Mouse (Mus musculus) heart, postnatal 0 days (tissue): ENCODE measurements around the gene Msx3. TPM values are rescaled to one million over a fixed set of nuclear protein-coding genes. Genes with fewer than 3 reads are reported as not detected.

ENCODE experiments used
- ATAC-seq: fragments of 200-750 bp; cut with Nextera tagmentation; 2 replicates; pipeline ENCODE4 v1.8.0; 2017; ENCODE audit warnings: low read depth, moderate number of reproducible peaks, moderate library complexity; ENCODE audit not compliant: insufficient read depth
- DNase-seq: peaks from one replicate; pipeline ENCODE4 v3.0.0-alpha.2; 2016; ENCODE audit warnings: low spot score
- H3K27ac ChIP-seq: fragments of 300-500 bp; sonication (generic); 2 replicates; pipeline ENCODE4 v1.5.1; 2014; ENCODE audit warnings: low read depth, mild to moderate bottlenecking
- H3K27me3 ChIP-seq: fragments of 300-500 bp; sonication (generic); 2 replicates; pipeline ENCODE4 v1.6.1; 2014; ENCODE audit warnings: low read length, mixed read lengths; ENCODE audit not compliant: control insufficient read depth, insufficient read depth
- H3K36me3 ChIP-seq: fragments of 300-500 bp; sonication (generic); replicated peaks from 2 replicates; pipeline ENCODE4 v1.6.1; 2014; ENCODE audit warnings: low read length, mixed read lengths; ENCODE audit not compliant: control insufficient read depth, insufficient read depth
- H3K4me1 ChIP-seq: fragments of 300-500 bp; sonication (generic); 2 replicates; pipeline ENCODE4 v1.6.1; 2014; ENCODE audit warnings: antibody characterized with exemption; ENCODE audit not compliant: control insufficient read depth, insufficient read depth
- H3K4me2 ChIP-seq: fragments of 300-500 bp; sonication (generic); 2 replicates; pipeline ENCODE4 v1.6.1; 2014; ENCODE audit warnings: low read depth, mild to moderate bottlenecking, low read length, moderate library complexity
- H3K4me3 ChIP-seq: fragments of 300-500 bp; sonication (generic); 2 replicates; pipeline ENCODE4 v1.5.1; 2014; ENCODE audit warnings: low read depth, low read length
- H3K9ac ChIP-seq: fragments of 300-500 bp; sonication (generic); replicated peaks from 2 replicates; pipeline ENCODE4 v1.6.1; 2014; ENCODE audit warnings: low read depth, low read length, mixed read lengths
- H3K9me3 ChIP-seq: fragments of 300-500 bp; sonication (generic); replicated peaks from 2 replicates; pipeline ENCODE4 v1.6.1; 2016; ENCODE audit warnings: low read length; ENCODE audit not compliant: control insufficient read depth
- CTCF ChIP-seq: IDR thresholded peaks from 2 replicates; pipeline ENCODE4 v1.5.1; 2016; ENCODE audit warnings: antibody characterized with exemption, control low read depth, low read depth
- EP300 ChIP-seq: IDR thresholded peaks from 2 replicates; pipeline ENCODE4 v1.6.1; 2016; ENCODE audit warnings: antibody characterized with exemption, low read depth
- WGBS: fragments of 180-500 bp; shearing (Covaris S2); extraction: QIAGEN DNeasy Blood & Tissue Kit; methylation state at CpG from one replicate; pipeline ENCODE4 v1.1.7; 2014; 5-methylcytosine and 5-hydroxymethylcytosine counted together
- polyA plus RNA-seq: library from polyadenylated mRNA; unstranded; fragments of >200 nt; fragmentation: Nextera tagmentation; extraction: Ambion mirVana; gene quantifications from 2 replicates; pipeline ENCODE4 v1.2.1, GENCODE M21; 2015
- total RNA-seq: library from RNA; depleted of rRNA; stranded (reverse); fragments of >200 nt; gene quantifications from 2 replicates; pipeline ENCODE4 v1.2.3, GENCODE M21; 2014; ENCODE audit warnings: low replicate concordance

The Msx3 gene
- total and polyA plus RNA-seq, 2 experiments from 2014 or later = not detected

GRCm38 (mm10) chr7:140078711-140079110 is 29.8 kb upstream of the Msx3 start:
- no peak for TF ChIP-seq EP300
- peak; percentile 84 for TF ChIP-seq CTCF
- no peaks in the 10 kb centered on the region for H3K4me1 ChIP-seq
- no peak overlapping the region for H3K27ac ChIP-seq
- H3K4me3 ChIP-seq = no peak overlapping the region
- no peak overlapping the region for H3K9ac ChIP-seq
- ATAC-seq (no peak), DNase-seq (peak; percentile 32)
- 6% methylated on average over 5 of the region's 5 CpGs for WGBS
- no peaks in the 10 kb centered on the region for H3K36me3 ChIP-seq
- no peaks in the 10 kb centered on the region for H3K9me3 ChIP-seq
- peaks cover 45% of the 10 kb centered on the region for H3K27me3 ChIP-seq
- H3K4me2 ChIP-seq = no peak overlapping the region

- DNase-seq (no peak), ATAC-seq (no peak)
- WGBS = 64% methylated on average over 6 of the region's 6 CpGs
- H3K27me3 ChIP-seq = peaks cover 42% of the 10 kb centered on the region
- no peaks in the 10 kb centered on the region for H3K9me3 ChIP-seq
- no peak for TF ChIP-seq CTCF
- no peak overlapping the region for H3K4me3 ChIP-seq
- H3K4me2 ChIP-seq = no peak overlapping the region
- H3K4me1 ChIP-seq = no peaks in the 10 kb centered on the region
- no peaks in the 10 kb centered on the region for H3K36me3 ChIP-seq
- no peak overlapping the region for H3K9ac ChIP-seq
- no peak overlapping the region for H3K27ac ChIP-seq
Measured at GRCm38 (mm10) chr7:140077698-140078097, 28.8 kb upstream of the Msx3 start.

GRCm38 (mm10) chr7:140070042-140070711 is 21.3 kb upstream of the Msx3 start:
- ATAC-seq = peak; percentile 64
- Histone ChIP-seq H3K27me3 (peaks cover 30% of the 10 kb centered on the region), H3K9me3 (no peaks in the 10 kb centered on the region)

GRCm38 (mm10) chr7:140067397-140067796 is 18.5 kb upstream of the Msx3 start:
- Histone ChIP-seq H3K27ac (no peak overlapping the region), H3K36me3 (no peaks in the 10 kb centered on the region), H3K4me3 (no peak overlapping the region), H3K4me1 (no peaks in the 10 kb centered on the region), H3K9ac (no peak overlapping the region), H3K4me2 (no peak overlapping the region), H3K27me3 (peaks cover 55% of the 10 kb centered on the region), H3K9me3 (no peaks in the 10 kb centered on the region)
- TF ChIP-seq EP300 (no peak), CTCF (no peak)
- ATAC-seq (no peak), DNase-seq (no peak)
- WGBS = 53% methylated on average over 6 of the region's 6 CpGs

More at GRCm38 (mm10) chr7:140070042-140070711, 21.3 kb upstream of the Msx3 start:
- Histone ChIP-seq H3K4me3 (peak overlapping the region; percentile 38), H3K4me2 (peak overlapping the region; percentile 67), H3K9ac (peak overlapping the region; percentile 37; the same call in 1 of the 2 replicates), H3K36me3 (no peaks in the 10 kb centered on the region), H3K27ac (no peak overlapping the region), H3K4me1 (no peaks in the 10 kb centered on the region)
- 27% methylated on average over 37 of the region's 39 CpGs for WGBS
- no peak for DNase-seq
- TF ChIP-seq CTCF = no peak
- no peak for TF ChIP-seq EP300

- peaks cover 72% of the 10 kb centered on the region for H3K27me3 ChIP-seq
- H3K4me3 ChIP-seq = no peak overlapping the region
- TF ChIP-seq EP300 = no peak
- TF ChIP-seq CTCF = peak; percentile 74
- H3K9me3 ChIP-seq = no peaks in the 10 kb centered on the region
- ATAC-seq (no peak), DNase-seq (peak; percentile 31)
- 20% methylated on average over 7 of the region's 7 CpGs for WGBS
- peaks cover 4% of the 10 kb centered on the region; the same call in 1 of the 2 replicates for H3K4me1 ChIP-seq
- no peak overlapping the region for H3K4me2 ChIP-seq
- H3K27ac ChIP-seq = no peak overlapping the region
- no peak overlapping the region for H3K9ac ChIP-seq
- H3K36me3 ChIP-seq = no peaks in the 10 kb centered on the region
Measured at GRCm38 (mm10) chr7:140063092-140063491, 14.2 kb upstream of the Msx3 start.

- H3K4me1 ChIP-seq = peaks cover 4% of the 10 kb centered on the region; the same call in 1 of the 2 replicates
- no peak overlapping the region for H3K27ac ChIP-seq
- no peak for DNase-seq
- no peak overlapping the region for H3K4me2 ChIP-seq
- no peak for ATAC-seq
- WGBS = 17% methylated on average over 11 of the region's 11 CpGs
- no peak overlapping the region for H3K4me3 ChIP-seq
- TF ChIP-seq CTCF = peak; percentile 33; the same call in 1 of the 2 replicates
- no peak for TF ChIP-seq EP300
- H3K9me3 ChIP-seq = no peaks in the 10 kb centered on the region
- H3K9ac ChIP-seq = no peak overlapping the region
- peaks cover 80% of the 10 kb centered on the region for H3K27me3 ChIP-seq
- H3K36me3 ChIP-seq = no peaks in the 10 kb centered on the region
Measured at GRCm38 (mm10) chr7:140062307-140062706, 13.4 kb upstream of the Msx3 start.
